Mouse (Mus musculus): ENCODE data around the gene Sqstm1. TPM values are rescaled to one million over a fixed set of nuclear protein-coding genes. Genes with fewer than 3 reads are reported as not detected.
A peak's percentile ranks its signal among the peaks of the same experiment; 100 is the strongest.

Gene Sqstm1
- total and polyA plus RNA-seq, 3 experiments: 200 to 421 (median 298) TPM

DNA sequence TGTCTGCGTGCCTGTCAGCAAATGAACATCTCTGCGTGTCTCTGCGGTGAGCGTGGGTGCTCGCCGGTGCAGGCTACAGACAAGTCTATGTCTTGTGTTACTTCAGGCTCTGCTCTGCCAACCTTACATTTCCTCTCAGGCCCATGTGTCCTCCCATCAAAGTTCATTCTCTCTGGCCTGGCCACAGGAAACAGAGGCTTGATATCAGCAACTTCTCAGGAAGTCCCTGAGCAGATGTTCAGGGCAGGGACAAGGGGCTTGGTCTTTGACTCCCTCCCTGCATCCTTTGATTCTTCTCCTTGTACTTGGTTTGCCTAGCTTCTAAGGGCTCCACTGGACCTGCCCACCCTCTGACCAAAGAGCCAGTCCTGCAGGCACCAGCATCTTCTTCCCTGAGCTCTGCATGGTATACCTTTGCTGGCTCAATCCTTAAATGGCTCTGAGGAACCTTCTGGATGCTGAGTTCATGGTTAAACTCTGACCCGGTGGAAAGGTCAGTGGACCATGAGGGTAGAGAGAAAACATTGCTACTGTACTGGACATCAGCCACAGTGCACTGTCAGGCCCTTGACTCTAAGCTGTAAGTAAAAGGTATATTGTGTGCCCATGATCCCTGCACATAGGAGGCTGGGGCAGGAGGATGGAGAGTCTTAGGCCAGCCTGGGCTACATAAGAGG is 29.7 kb upstream of the Sqstm1 start:
- TF ChIP-seq POLR2A (IDR thresholded peaks at IDR 0.05; ENCODE audit: insufficient read depth, low read depth, low read length) (no peak), EP300 (IDR thresholded peaks at IDR 0.05; ENCODE audit: insufficient read depth, low read depth, low read length) (0 out of 2 replicates have a peak, but pooled peaks have one; percentile 52)
- Histone ChIP-seq H3K4me3 (no peak overlapping the region), H3K27me3 (ENCODE audit: control insufficient read depth, insufficient read depth, low read length) (no peaks in the 10 kb centered on the region), H3K79me2 (replicated peaks; ENCODE audit: control insufficient read depth, insufficient read depth, low read length) (no peaks in the 10 kb centered on the region), H3K9ac (ENCODE audit: low read depth, low read length) (no peak overlapping the region), H3K36me3 (ENCODE audit: control insufficient read depth, insufficient read depth, low read length) (no peaks in the 10 kb centered on the region), H3K4me1 (ENCODE audit: control insufficient read depth, insufficient read depth, low read length) (peaks cover 3% of the 10 kb centered on the region), H3K27ac (no peak overlapping the region)
- DNase-seq: peak in 1 of 2 experiments; percentile 29
- 46% methylated on average over 7 of the region's 7 CpGs for WGBS
- intact Hi-C loops (cut with DNase I): no loop called here

DNA sequence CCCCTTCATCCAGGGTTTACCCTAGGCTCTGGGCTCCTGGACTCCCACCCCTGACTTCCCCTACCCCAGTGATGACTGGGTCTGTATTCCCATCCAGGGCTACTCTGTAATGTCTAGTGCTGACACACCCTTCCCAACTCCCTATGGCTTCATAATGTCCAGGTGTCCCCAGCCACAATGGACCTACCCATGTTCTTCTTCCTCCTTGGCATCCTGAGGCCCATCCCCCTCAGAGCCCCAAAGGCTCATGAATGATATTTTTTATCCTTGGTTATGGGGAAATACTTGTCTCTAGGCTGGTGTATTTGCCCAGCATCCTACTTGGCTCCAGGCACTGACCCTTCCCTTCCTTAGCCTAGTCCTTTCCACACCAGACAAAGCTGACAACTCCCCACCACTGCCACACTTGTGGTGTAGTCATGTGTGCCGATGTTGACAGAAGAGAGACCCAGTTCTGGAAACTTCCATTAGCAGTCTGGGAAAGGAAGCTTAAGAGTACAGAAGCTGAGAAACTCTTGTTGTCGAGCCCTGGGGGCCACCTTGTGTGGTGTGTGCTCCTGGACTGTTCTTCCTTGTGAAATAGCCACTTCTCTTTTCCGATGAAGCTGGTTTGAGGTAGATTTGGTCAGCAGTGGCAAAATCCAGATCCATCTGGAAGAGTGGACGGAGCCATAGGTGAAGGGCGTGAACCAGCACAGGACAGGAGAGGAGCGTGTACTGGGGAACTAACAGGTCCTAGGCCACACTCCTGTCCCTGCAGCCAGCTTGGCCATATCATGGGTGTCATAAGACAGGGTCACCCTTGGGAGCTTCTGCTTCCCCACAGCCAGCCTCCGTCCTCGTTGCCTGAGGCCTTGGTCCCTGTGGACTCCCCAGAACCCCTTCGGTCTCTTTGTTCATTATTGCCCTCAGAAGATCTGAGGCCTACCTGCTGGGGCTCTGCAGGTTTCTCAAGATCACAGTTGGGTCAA is 28.5 kb upstream of the Sqstm1 start:
- Histone ChIP-seq H3K27me3 (ENCODE audit: control insufficient read depth, insufficient read depth, low read length) (no peaks in the 10 kb centered on the region), H3K4me3 (no peak overlapping the region), H3K79me2 (replicated peaks; ENCODE audit: control insufficient read depth, insufficient read depth, low read length) (no peaks in the 10 kb centered on the region), H3K27ac (peak overlapping the region; percentile 31; the same call in 1 of the 2 replicates), H3K36me3 (ENCODE audit: control insufficient read depth, insufficient read depth, low read length) (no peaks in the 10 kb centered on the region), H3K9ac (ENCODE audit: low read depth, low read length) (no peak overlapping the region), H3K4me1 (ENCODE audit: control insufficient read depth, insufficient read depth, low read length) (peaks cover 3% of the 10 kb centered on the region)
- DNase-seq: no peak
- TF ChIP-seq POLR2A (IDR thresholded peaks at IDR 0.05; ENCODE audit: insufficient read depth, low read depth, low read length): no peak
- TF ChIP-seq CTCF (IDR thresholded peaks at IDR 0.05): no peak
- no peak for TF ChIP-seq EP300 (IDR thresholded peaks at IDR 0.05; ENCODE audit: insufficient read depth, low read depth, low read length)
- WGBS: 89% methylated on average over 9 of the region's 9 CpGs
- intact Hi-C loops (cut with DNase I): no loop called here

DNA sequence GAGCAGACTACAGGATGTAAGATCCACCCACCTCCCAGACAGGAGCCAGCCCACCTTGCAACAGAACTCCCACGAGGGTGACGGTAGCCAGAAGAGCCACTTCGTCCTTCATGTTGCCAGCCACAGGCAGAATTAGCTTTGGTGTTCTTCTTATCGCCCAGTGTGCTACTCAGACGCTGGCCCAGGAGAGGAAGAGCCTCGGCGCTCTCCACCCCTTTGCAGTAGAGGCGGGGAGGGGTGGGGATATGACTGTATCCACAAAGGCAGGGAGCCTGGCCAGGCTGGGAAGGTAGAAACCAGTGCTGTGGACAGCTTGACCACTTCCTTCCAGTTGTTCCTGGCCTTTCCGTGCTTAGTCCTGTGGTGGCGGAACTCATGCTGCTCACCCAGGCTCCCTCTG is 27.7 kb upstream of the Sqstm1 start, which contains the start of gene Ltc4s:
Gene Ltc4s, minus strand, starts transcription at position 293 of the 400 bp plus-strand sequence.
- no peaks in the 10 kb centered on the region for H3K36me3 ChIP-seq (ENCODE audit: control insufficient read depth, insufficient read depth, low read length)
- peaks cover 3% of the 10 kb centered on the region for H3K4me1 ChIP-seq (ENCODE audit: control insufficient read depth, insufficient read depth, low read length)
- H3K9ac ChIP-seq (ENCODE audit: low read depth, low read length): no peak within 1 kb of the TSS
- TF ChIP-seq POLR2A (IDR thresholded peaks at IDR 0.05; ENCODE audit: insufficient read depth, low read depth, low read length): peak; percentile 36; the same call in 1 of the 2 replicates
- TF ChIP-seq EP300 (IDR thresholded peaks at IDR 0.05; ENCODE audit: insufficient read depth, low read depth, low read length): no peak
- intact Hi-C loops (cut with DNase I): no loop called here
- DNase-seq: peak in 1 of 2 experiments; percentile 66
- peak within 1 kb of the TSS; percentile 81; the same call in 1 of the 2 replicates for H3K4me3 ChIP-seq
- no peaks in the 10 kb centered on the region for H3K79me2 ChIP-seq (replicated peaks; ENCODE audit: control insufficient read depth, insufficient read depth, low read length)
- H3K27me3 ChIP-seq (ENCODE audit: control insufficient read depth, insufficient read depth, low read length): no peaks in the 10 kb centered on the region
- WGBS: 36% methylated on average over 10 of the region's 10 CpGs
- H3K27ac ChIP-seq: peak within 1 kb of the TSS; percentile 37

DNA sequence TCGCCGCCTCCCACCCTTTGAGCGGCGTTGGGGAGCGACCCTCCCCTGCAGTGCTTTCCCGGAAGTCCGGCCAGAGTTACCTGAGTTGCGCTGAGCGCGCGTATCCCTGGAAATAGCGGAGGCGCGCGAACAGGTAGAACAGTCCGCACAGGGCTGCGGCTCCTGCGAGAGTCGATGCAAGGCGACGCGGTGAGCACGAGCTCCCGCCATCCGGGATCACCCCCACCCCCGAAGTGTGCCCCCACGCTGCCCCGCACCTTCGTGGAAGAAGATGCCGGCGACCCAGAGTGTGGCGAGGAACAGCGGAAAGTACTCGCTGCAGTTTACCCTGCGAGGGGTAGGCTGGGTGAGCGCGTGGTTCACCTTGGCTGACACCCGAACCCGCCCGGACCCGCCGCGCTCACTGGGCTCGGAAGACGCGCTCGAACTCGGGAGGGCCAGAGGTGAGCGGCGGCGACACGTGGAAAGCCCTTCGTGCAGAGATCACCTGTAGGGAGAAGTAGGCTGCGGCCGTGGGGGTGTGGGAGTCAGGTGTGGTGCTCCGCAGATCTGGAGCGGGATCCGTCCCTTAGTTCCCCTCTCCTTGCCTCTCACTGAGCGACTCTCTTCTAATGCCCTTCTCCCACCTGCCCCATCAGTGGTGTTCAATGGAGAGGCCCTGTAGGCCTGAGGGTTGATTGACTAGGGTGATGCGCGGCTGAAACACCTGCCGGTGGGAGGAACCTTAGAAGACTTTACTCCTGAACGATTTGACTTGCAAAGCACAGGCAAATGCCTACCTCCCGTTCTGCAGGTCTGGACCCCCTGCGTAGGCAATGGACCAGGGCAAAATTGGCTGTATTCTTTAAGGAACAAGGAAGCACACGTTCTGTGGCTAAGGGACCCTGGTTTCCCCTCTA is 26.6 kb upstream of the Sqstm1 start:
- Histone ChIP-seq H3K79me2 (replicated peaks; ENCODE audit: control insufficient read depth, insufficient read depth, low read length) (no peaks in the 10 kb centered on the region), H3K27me3 (ENCODE audit: control insufficient read depth, insufficient read depth, low read length) (no peaks in the 10 kb centered on the region), H3K9ac (ENCODE audit: low read depth, low read length) (peak overlapping the region; percentile 65), H3K27ac (peak overlapping the region; percentile 18), H3K36me3 (ENCODE audit: control insufficient read depth, insufficient read depth, low read length) (no peaks in the 10 kb centered on the region), H3K4me1 (ENCODE audit: control insufficient read depth, insufficient read depth, low read length) (peaks cover 3% of the 10 kb centered on the region), H3K4me3 (peak overlapping the region; percentile 81)
- intact Hi-C loops (cut with DNase I): loop anchor here (2.0 kb wide), 3 partner anchors 26 to 128 kb away; no protein-coding TSS in a partner anchor
- DNase-seq: no peak
- TF ChIP-seq CTCF (IDR thresholded peaks at IDR 0.05) (no peak), POLR2A (IDR thresholded peaks at IDR 0.05; ENCODE audit: insufficient read depth, low read depth, low read length) (no peak), EP300 (IDR thresholded peaks at IDR 0.05; ENCODE audit: insufficient read depth, low read depth, low read length) (no peak)
- WGBS: 8% methylated on average over 66 of the region's 66 CpGs

DNA sequence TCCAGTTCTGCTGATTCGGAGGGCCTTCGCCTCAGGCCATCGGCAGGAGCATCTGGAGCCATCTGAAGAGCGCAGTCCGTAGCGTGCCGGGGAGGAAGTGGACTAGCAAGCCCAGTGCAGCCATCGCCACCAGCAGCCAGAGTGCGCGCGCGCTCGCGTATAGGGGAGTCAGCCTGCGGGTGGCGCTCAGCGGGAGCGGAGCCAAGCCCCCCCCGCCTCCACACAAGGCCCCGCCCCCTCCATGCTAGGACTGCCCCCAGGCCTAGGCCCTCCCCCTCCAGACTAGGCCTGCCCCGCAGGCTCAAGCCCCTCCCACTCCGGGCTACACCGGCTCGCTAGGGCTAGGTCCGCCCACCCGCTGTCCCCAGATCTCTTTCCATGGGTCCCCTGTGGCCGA is 25.9 kb upstream of the Sqstm1 start:
- 3% methylated on average over 27 of the region's 27 CpGs for WGBS
- Histone ChIP-seq H3K27ac (peak overlapping the region; percentile 18), H3K36me3 (ENCODE audit: control insufficient read depth, insufficient read depth, low read length) (no peaks in the 10 kb centered on the region), H3K4me1 (ENCODE audit: control insufficient read depth, insufficient read depth, low read length) (peaks cover 3% of the 10 kb centered on the region), H3K9ac (ENCODE audit: low read depth, low read length) (peak overlapping the region; percentile 65), H3K79me2 (replicated peaks; ENCODE audit: control insufficient read depth, insufficient read depth, low read length) (no peaks in the 10 kb centered on the region), H3K4me3 (peak overlapping the region; percentile 81), H3K27me3 (ENCODE audit: control insufficient read depth, insufficient read depth, low read length) (no peaks in the 10 kb centered on the region)
- DNase-seq: peak; percentile 89 to 92
- no peak for TF ChIP-seq POLR2A (IDR thresholded peaks at IDR 0.05; ENCODE audit: insufficient read depth, low read depth, low read length)
- TF ChIP-seq CTCF (IDR thresholded peaks at IDR 0.05): peak; percentile 77
- intact Hi-C loops (cut with DNase I): loop anchor here (2.0 kb wide), 3 partner anchors 26 to 128 kb away; no protein-coding TSS in a partner anchor
